In genomic region chr16:55623422-55623821, GRCm38 (mm10) we compare ENCODE assay signal across 15 mouse cellular contexts.
"Had no signal": no experiment of that assay in that cellular context is flagged by ENCODE, and none has a peak within 500 bp of the region (broad histone marks: within the 10 kb centered on the region; RNA-seq: fewer than 3 reads in every experiment).

No protein-coding gene starts in this region.

- H3K27me3 ChIP-seq: limb, embryonic 13.5 days; liver, embryonic 12.5 days; megakaryocyte, embryonic 14.5 days; neural tube, embryonic 15.5 days had no signal

- DNase-seq: kidney, adult 11 months; kidney, adult 9 months; kidney, postnatal 36 days; lung, embryonic 14.5 days; right cerebral cortex, adult 18-20 months; spleen, adult 18-20 months; thymus, adult 18-20 months; thymus, postnatal 14 days had no signal

- H3K36me3 ChIP-seq: limb, embryonic 13.5 days; liver, embryonic 12.5 days; neural tube, embryonic 15.5 days had no signal

- H3K4me3 ChIP-seq: layer of hippocampus, adult 2 months; limb, embryonic 13.5 days; liver, embryonic 12.5 days; megakaryocyte, embryonic 14.5 days; neural tube, embryonic 15.5 days had no signal

- ATAC-seq: liver, embryonic 12.5 days; midbrain, embryonic 16.5 days had no signal

- H3K9me3 ChIP-seq: liver, embryonic 12.5 days; neural tube, embryonic 15.5 days had no signal

- H3K4me1 ChIP-seq: limb, embryonic 13.5 days; liver, embryonic 12.5 days; neural tube, embryonic 15.5 days had no signal

- H3K27ac ChIP-seq: kidney, postnatal 0 days; layer of hippocampus, adult 2 months; limb, embryonic 13.5 days; liver, embryonic 12.5 days; neural tube, embryonic 15.5 days had no signal
